In genomic region chr12:83112901-83113628, GRCm38 (mm10) we compare ENCODE assay signal across 10 mouse cellular contexts.
DNase-seq lines count a peak whose midpoint lies in the region; ATAC-seq and TF ChIP-seq lines count a peak whose summit lies in the region.
"Had no signal": no experiment of that assay in that cellular context is flagged by ENCODE, and none has a peak within 500 bp of the region (broad histone marks: within the 10 kb centered on the region; RNA-seq: fewer than 3 reads in every experiment).

No protein-coding gene starts in this region.

- no peak for TF ChIP-seq CTCF in forebrain, postnatal 0 days (IDR thresholded peaks at IDR 0.05; ENCODE audit: low read depth)
- TF ChIP-seq CTCF in liver, postnatal 0 days (IDR thresholded peaks at IDR 0.05; ENCODE audit: low read depth), result no peak

- no peaks in the 10 kb centered on the region; the same call in 1 of the 2 replicates for H3K36me3 ChIP-seq in forebrain, postnatal 0 days (ENCODE audit: insufficient read depth)
- no peaks in the 10 kb centered on the region for H3K36me3 ChIP-seq in forebrain, embryonic 11.5 days (ENCODE audit: control insufficient read depth, insufficient read depth, low read length)
- H3K36me3 ChIP-seq in liver, postnatal 0 days (replicated peaks; ENCODE audit: insufficient read depth, low read length), result no peaks in the 10 kb centered on the region

- H3K9ac ChIP-seq in forebrain, postnatal 0 days, result no peak overlapping the region
- no peak overlapping the region for H3K9ac ChIP-seq in forebrain, embryonic 11.5 days (ENCODE audit: low read length)
- no peak overlapping the region; the same call in 1 of the 2 replicates for H3K9ac ChIP-seq in liver, postnatal 0 days (replicated peaks)

- whole genome bisulfite sequencing in forebrain, postnatal 0 days, result 51% methylated on average over 6 of the region's 6 CpGs
- 73% methylated on average over 6 of the region's 6 CpGs for WGBS in forebrain, embryonic 11.5 days
- 46% methylated on average over 6 of the region's 6 CpGs for WGBS in liver, postnatal 0 days (ENCODE audit: insufficient replicate concordance)

- H3K27ac ChIP-seq in forebrain, postnatal 0 days (ENCODE audit: low read depth, low read length), result 0 out of 2 replicates have a peak overlapping the region, but pooled peaks have one; percentile 35
- no peak overlapping the region for H3K27ac ChIP-seq in forebrain, embryonic 11.5 days (ENCODE audit: low read depth, low read length)
- peak overlapping the region; percentile 71 for H3K27ac ChIP-seq in liver, postnatal 0 days (ENCODE audit: low read depth)

- ATAC-seq in forebrain, postnatal 0 days, result peak; percentile 67
- ATAC-seq in forebrain, embryonic 11.5 days (replicated peaks; ENCODE audit: low FRiP score), result no peak
- peak; percentile 89 for ATAC-seq in liver, postnatal 0 days

- H3K4me3 ChIP-seq in forebrain, postnatal 0 days (ENCODE audit: low read depth, low read length), result no peak overlapping the region
- H3K4me3 ChIP-seq in forebrain, embryonic 11.5 days (ENCODE audit: low read depth, low read length), result no peak overlapping the region
- H3K4me3 ChIP-seq in liver, postnatal 0 days (ENCODE audit: low read depth, low read length), result no peak overlapping the region

- H3K9me3 ChIP-seq in forebrain, postnatal 0 days (ENCODE audit: low read length), result no peaks in the 10 kb centered on the region
- H3K9me3 ChIP-seq in forebrain, embryonic 11.5 days (ENCODE audit: control insufficient read depth, low read length), result no peaks in the 10 kb centered on the region
- no peaks in the 10 kb centered on the region for H3K9me3 ChIP-seq in liver, postnatal 0 days (ENCODE audit: low read length)

- peak; percentile 95 for TF ChIP-seq EP300 in liver, postnatal 0 days (IDR thresholded peaks at IDR 0.05; ENCODE audit: low read depth)

- no peaks in the 10 kb centered on the region for H3K27me3 ChIP-seq in forebrain, postnatal 0 days (ENCODE audit: insufficient read depth, low read length)
- H3K27me3 ChIP-seq in forebrain, embryonic 11.5 days (ENCODE audit: control insufficient read depth, insufficient read depth, low read length), result no peaks in the 10 kb centered on the region
- H3K27me3 ChIP-seq in liver, postnatal 0 days (ENCODE audit: insufficient read depth, low read length), result no peaks in the 10 kb centered on the region; the same call in 1 of the 2 replicates

- no peaks in the 10 kb centered on the region for H3K4me1 ChIP-seq in forebrain, postnatal 0 days (ENCODE audit: insufficient read depth)
- no peaks in the 10 kb centered on the region for H3K4me1 ChIP-seq in forebrain, embryonic 11.5 days (replicated peaks; ENCODE audit: control insufficient read depth, insufficient read depth, low read length)
- H3K4me1 ChIP-seq in liver, postnatal 0 days (ENCODE audit: insufficient read depth), result peaks cover 12% of the 10 kb centered on the region

- H3K4me2 ChIP-seq in forebrain, postnatal 0 days (ENCODE audit: low read depth), result no peak overlapping the region
- no peak overlapping the region for H3K4me2 ChIP-seq in forebrain, embryonic 11.5 days (ENCODE audit: low read depth, low read length, severe bottlenecking)
- peak overlapping the region; percentile 58 for H3K4me2 ChIP-seq in liver, postnatal 0 days (ENCODE audit: low read depth, low read length)

- DNase-seq in forebrain, postnatal 0 days, result peak; percentile 43
- no peak for DNase-seq in forebrain, embryonic 11.5 days (ENCODE audit: low spot score)
- peak; percentile 49 for DNase-seq in spleen, adult 12 weeks (ENCODE audit: low spot score)
- no peak for DNase-seq in spleen, adult 18-20 months
- peak; percentile 46 for DNase-seq in liver, postnatal 0 days
- DNase-seq in natural killer cell, adult 2 months (ENCODE audit: low spot score in 2 of 2), result no peak
- DNase-seq in lung, adult 18-20 months, result no peak
- no peak for DNase-seq in thymus, postnatal 0 days (ENCODE audit: low spot score)
- DNase-seq: adrenal gland, postnatal 10 days; thymus, postnatal 14 days had no signal

Comparison
In these comparisons a context has a peak if more than half of its experiments do, and no peak if none do; other contexts are left out.
1. DNase-seq: peak in forebrain, postnatal 0 days (single experiment), spleen, adult 12 weeks (single experiment) and liver, postnatal 0 days (single experiment); none in forebrain, embryonic 11.5 days (single experiment), spleen, adult 18-20 months (0 of 2), natural killer cell, adult 2 months (0 of 2), lung, adult 18-20 months (0 of 2) and thymus, postnatal 0 days (single experiment).